Mouse (Mus musculus): ENCODE measurements around the gene Olfr596.
"Not testable (repeated sequence)": the region's sequence is repeated elsewhere in the genome, so short reads cannot be mapped to it uniquely, and the experiment has no call there.

Olfr596 gene

GRCm38 (mm10) chr7:103305348-103305747 lies at the start of gene Olfr596:
TSS of gene Olfr596 (plus strand) at chr7:103305648.
- not testable (repeated sequence) for DNase-seq

DNA sequence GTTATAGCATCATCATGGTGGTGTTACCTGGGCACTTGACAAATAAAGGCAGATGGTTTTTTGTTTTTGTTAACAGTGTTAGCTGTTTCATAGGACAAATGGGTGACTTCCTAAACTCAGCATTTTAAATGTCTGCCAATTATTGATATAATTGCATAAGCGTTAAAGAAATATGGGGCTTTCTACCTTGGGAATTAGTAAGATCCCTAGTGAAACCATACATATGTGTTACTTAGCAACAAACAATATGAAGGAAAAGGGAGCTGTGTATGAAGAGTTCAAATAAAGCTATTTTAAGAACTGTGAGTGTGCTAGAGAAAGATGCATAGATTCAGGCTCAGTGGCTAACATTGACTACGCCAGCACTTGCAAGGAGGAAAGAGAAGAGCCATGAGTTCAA lies 10.6 kb downstream of the Olfr596 start, which contains the start of gene Olfr597:
Gene Olfr597, plus strand, starts transcription at position 301 of the 400 bp plus-strand sequence.
- not testable (repeated sequence) for DNase-seq

GRCm38 (mm10) chr7:103323268-103323667 lies 17.8 kb downstream of the Olfr596 start, which contains the start of gene Olfr598:
TSS of gene Olfr598 (plus strand) at chr7:103323568.
- no peak for DNase-seq

DNA sequence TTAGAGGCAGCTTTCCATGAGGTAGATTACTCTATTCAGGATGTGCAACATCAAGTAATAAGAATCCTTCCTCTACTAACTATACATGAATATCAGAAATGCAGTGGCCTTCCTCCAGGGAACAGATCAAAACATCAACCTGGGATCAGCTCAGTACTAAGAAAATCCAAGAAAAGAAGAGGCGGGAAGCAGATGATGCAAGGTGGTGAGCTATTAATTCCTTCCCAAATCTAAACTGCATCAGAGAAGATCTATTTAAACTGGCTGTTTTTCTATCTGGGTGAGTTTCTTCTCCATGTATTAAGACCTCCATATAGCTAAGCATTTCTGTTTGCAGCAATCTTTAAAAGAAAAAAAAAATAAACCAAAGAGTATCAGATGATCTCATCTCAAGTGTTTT lies 30.2 kb downstream of the Olfr596 start, which contains the start of gene Olfr599:
Gene Olfr599, plus strand, starts transcription at position 301 of the 400 bp plus-strand sequence.
- DNase-seq = no peak

DNA sequence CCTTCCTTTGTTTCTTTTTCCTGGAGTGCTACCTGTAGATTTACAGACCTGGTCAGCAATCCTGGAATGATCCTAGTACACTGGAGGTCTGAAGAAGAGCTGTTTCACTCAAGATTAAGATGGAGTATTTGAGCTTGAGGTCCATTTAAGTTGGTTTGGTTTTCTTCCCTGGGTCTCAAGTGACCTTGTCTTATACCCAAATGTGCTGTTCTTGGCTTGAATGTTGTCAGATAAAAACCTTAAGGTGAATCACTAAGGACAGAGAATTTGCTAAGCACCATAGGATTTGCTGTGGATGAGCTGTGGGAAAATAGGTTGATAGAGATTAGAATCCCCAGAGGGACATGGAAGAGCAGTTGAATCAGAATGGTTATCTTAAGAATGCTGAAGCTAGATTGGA lies 44.1 kb downstream of the Olfr596 start, which contains the start of gene Olfr600:
Gene Olfr600, minus strand, starts transcription at position 101 of the 400 bp plus-strand sequence.
- no peak for DNase-seq

All from cerebellum, adult 9-10 months (tissue).